Mouse (Mus musculus): ENCODE measurements around the gene Slc12a8. TPM values are rescaled to one million over a fixed set of nuclear protein-coding genes. Genes with fewer than 3 reads are reported as not detected.

The Slc12a8 gene
- polyA plus RNA-seq, 1 experiment from 2014 or later: 0.54 TPM

- Histone ChIP-seq H3K4me1 (ENCODE audit: control insufficient read depth, insufficient read depth, low read length) (no peaks in the 10 kb centered on the region), H3K9ac (replicated peaks; ENCODE audit: low read depth, low read length) (no peak overlapping the region), H3K9me3 (ENCODE audit: control insufficient read depth, low read length) (no peaks in the 10 kb centered on the region), H3K36me3 (ENCODE audit: control insufficient read depth, insufficient read depth, low read length) (no peaks in the 10 kb centered on the region), H3K4me3 (ENCODE audit: low read depth, low read length) (no peak overlapping the region), H3K27ac (ENCODE audit: low read depth, low read length) (no peak overlapping the region), H3K4me2 (ENCODE audit: low read depth, low read length) (no peak overlapping the region), H3K27me3 (ENCODE audit: control insufficient read depth, insufficient read depth, low read length) (no peaks in the 10 kb centered on the region)
- 92% methylated on average over 12 of the region's 12 CpGs for WGBS
- no peak for ATAC-seq (ENCODE audit: low read depth)
Observed at GRCm38 (mm10) chr16:33708585-33709397, 191.7 kb downstream of the Slc12a8 start.

Other genes with a start within 250 kb of the Slc12a8 start
- gene Zfp148, start 136.5 kb upstream of the Slc12a8 start, polyA plus RNA-seq (2014; fragmentation: Nextera tagmentation; extraction: Ambion mirVana): 46.1 and 49.1 TPM in 2 replicates
- 4.6 and 9.7 TPM in 2 replicates for gene Heg1, start 167.0 kb downstream of the Slc12a8 start, polyA plus RNA-seq (2014; fragmentation: Nextera tagmentation; extraction: Ambion mirVana)